Mouse (Mus musculus) urinary bladder, adult 18-20 months (tissue): Measurements from ENCODE around the gene Vmn2r83.

ENCODE experiments used
- DNase-seq, 2 experiments: peaks; one replicate each; pipeline ENCODE4 v3.0.0; 2022; ENCODE audit warnings: low spot score in 2 of 2, mixed read lengths in 2 of 2

Vmn2r83 gene

GRCm38 (mm10) chr10:79537271-79537670, 68.7 kb downstream of the Vmn2r83 start:
- no peak for DNase-seq

- DNase-seq: no peak
Observed at GRCm38 (mm10) chr10:79537781-79538180, 69.2 kb downstream of the Vmn2r83 start.

GRCm38 (mm10) chr10:79538323-79538722, 69.8 kb downstream of the Vmn2r83 start:
- DNase-seq: no peak

GRCm38 (mm10) chr10:79538873-79539272, 70.3 kb downstream of the Vmn2r83 start:
- no peak for DNase-seq

GRCm38 (mm10) chr10:79539701-79540495, 71.4 kb downstream of the Vmn2r83 start:
- no peak for DNase-seq

GRCm38 (mm10) chr10:79540746-79541145, 72.2 kb downstream of the Vmn2r83 start:
- no peak for DNase-seq

- no peak for DNase-seq
Observed at GRCm38 (mm10) chr10:79541522-79541921, 73.0 kb downstream of the Vmn2r83 start.

- no peak for DNase-seq
Observed at GRCm38 (mm10) chr10:79542171-79542570, 73.6 kb downstream of the Vmn2r83 start.
